Mouse (Mus musculus) yolk sac, embryonic 10.5 days (tissue): ENCODE data around the gene Lrp6.

Experiments used
- DNase-seq: peaks from one replicate; pipeline ENCODE4 v3.0.0-alpha.2; 2017; ENCODE audit warnings: low spot score

Lrp6 gene

GRCm38 (mm10) chr6:134434866-134435390, 131.8 kb downstream of the Lrp6 start:
- DNase-seq, result no peak

GRCm38 (mm10) chr6:134434044-134434443, 132.7 kb downstream of the Lrp6 start:
- DNase-seq, result no peak

DNA sequence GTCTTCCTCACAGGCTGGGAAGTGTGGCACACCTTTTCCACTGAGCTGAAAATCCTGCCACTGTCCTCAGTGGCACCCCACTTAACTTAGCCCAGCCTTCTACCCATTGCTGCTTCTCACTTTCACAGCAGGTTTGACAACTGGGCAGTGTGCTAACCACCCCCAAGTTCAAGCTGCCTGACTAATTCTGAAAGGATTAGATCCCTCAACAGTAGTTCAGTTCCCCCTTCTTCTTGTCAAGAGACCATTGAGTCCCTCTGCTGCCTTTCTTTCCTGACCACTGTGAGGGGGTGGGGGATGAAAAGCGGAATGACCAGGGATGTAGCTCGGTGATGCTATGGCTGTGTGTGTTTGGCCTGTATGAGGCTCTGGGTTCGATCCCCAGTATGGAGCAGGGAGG, 133.5 kb downstream of the Lrp6 start:
- no peak for DNase-seq

GRCm38 (mm10) chr6:134431583-134431982, 135.2 kb downstream of the Lrp6 start:
- DNase-seq, result no peak

DNA sequence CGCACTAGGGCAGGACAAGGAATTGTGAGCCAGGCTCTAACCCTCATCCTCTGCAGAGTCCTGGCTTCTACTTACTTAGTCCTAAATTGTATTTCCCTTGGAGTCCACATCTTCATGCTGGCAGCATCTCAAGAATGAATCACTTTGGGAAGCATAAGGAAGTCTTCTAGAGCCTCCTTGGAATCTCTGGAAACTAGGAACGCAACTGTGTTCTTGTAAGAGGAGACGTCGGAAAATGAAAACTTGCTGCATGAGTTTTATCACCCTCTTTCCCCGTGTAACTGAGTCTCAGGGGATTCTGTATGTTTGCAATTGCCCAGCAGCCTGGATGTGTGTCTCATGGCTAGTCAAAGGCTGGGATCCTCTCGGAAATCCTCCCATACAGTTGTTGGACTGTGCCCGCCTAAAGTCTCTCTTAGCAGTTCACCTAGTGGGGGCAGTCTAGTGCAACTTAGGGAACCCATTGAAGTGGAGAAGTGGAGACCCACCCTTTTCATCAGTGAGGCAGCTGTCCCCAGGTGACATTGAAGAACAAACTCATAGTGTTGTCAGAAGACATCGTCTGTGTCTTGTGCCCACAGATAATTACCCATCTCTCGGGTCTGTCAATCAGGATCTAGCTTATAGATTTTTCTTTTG, 136.5 kb downstream of the Lrp6 start:
- DNase-seq, result no peak

DNA sequence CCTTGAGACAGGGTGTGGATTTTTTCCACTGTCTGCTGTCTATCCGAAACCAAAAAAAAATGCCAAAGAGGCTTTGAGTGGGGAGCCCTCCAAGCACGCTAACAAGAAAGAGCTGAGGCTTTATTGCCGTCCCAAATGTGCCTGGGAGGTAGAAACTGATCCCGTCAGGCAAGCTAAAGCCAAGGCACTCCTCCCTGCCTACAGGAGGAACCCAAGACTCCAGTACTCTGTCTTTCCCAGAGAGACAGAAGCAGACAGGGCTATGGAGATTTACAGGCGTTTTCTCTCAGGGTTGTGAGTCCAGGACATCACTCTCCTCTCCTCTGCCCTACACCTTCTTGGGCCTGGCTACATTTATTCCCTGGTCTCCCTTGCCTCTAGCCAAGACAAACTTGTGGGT, 138.3 kb downstream of the Lrp6 start:
- no peak for DNase-seq

- DNase-seq, result no peak
These were observed 139.6 kb downstream of the Lrp6 start for GRCm38 (mm10) chr6:134427165-134427564.

DNA sequence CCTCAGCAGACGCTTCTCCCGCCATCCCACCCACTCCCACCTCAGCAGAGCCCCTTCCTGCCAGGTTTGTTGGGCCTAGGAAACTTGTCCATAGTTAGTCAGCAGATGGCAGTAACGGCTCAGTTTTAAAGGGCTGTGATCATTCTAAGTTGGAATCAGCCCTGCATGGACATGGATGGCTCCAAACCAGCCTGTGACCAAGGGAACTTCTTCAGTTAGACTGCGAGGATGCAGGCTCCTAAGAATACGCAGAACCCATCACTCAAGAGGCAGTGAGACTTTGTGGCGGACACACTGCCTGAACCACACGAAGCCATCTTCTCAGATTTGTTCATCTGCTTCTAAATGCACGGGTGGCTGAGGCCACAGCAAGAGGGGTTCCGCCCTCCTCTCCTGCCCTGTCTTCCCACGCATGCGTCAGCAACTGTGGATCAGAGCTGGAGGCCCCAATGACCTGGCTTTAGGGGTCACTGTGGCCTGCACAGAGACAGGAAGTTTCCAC, 141.5 kb downstream of the Lrp6 start:
- DNase-seq, result peak; percentile 69

DNA sequence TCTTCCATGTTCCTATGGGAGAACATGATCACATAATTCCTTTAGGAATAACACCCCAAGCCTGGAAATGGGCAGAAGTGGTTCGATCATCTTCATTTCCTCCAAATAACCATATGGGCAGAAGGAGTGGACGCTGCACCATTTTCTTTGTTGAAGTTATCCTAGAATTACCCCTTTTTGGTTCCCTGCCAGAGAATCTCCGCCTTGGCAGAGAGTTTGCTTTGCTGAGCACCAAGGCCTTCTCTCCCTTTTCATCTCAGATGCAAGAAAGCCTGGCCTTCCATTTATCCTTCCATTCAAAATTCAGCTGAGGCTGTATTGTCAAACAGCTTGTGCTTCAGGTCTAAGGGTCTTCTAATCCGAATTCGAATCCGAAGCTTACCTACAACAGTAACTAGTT, 144.8 kb downstream of the Lrp6 start:
- no peak for DNase-seq

DNA sequence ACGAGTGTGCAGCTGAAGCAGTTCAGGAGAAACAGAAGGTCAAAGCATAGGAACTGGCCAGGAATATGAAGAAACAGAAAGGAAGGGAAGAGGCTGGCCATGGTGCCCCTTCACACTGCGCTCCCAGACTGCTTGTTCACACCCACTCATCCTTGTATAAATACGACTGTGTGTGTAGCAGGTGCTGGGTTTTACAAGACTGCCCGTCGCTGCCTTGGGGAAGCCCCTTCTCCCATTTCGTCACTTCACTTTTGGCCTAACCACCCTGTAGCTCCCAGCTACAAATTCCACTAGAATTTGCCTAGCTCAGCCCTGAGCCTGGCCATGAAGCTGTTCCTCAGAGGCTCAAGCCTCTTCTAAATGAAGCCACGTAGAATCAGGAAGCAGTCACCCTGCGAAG, 146.4 kb downstream of the Lrp6 start:
- DNase-seq, result no peak

- DNase-seq, result no peak
These were observed 148.9 kb downstream of the Lrp6 start for GRCm38 (mm10) chr6:134417886-134418285.

DNA sequence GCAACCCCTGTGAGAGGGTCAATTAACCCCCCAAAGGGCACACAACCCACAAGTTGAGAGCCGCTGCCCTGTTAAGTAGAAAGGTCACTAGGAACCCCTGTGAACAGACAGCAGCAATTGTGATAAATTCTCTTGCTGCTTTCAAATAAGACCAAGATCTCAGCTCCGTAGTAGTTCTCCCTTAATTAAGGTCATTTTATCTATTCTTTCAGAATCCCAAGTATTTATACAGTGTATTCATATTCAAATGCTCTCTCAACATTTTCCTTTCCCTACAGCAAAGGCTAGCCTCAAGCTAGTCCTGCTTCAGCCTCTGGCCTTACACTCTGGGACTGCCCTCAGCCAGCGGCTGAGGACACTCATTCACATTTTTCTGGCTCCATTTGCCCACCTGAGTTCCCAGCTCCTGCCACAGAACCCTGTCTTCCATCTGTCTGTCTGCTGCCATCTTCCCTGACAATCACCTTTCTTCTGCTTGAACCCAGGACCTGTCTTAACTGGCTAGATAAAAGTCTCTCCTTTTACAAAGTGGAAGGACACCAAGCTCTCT, 150.1 kb downstream of the Lrp6 start:
- no peak for DNase-seq

DNA sequence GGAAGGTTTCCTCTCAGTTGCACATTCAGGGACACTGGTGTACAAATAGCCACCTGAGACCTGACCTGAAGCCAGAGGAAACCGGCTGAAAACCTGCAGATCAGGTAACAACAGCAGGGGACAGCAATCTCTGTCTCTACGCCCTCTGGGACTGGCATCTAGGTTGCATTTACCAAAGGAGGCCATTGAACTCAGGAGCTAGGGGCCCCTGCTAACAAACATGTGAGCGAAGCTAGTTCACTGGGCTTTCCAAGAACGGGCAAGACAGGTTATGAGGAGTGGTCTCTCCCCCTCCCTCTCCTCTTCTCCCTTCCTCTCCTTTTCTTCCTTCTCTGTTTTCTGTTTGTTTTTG, 152.3 kb downstream of the Lrp6 start:
- no peak for DNase-seq

- peak; percentile 23 for DNase-seq
These were observed 152.8 kb downstream of the Lrp6 start for GRCm38 (mm10) chr6:134413706-134414531.

DNA sequence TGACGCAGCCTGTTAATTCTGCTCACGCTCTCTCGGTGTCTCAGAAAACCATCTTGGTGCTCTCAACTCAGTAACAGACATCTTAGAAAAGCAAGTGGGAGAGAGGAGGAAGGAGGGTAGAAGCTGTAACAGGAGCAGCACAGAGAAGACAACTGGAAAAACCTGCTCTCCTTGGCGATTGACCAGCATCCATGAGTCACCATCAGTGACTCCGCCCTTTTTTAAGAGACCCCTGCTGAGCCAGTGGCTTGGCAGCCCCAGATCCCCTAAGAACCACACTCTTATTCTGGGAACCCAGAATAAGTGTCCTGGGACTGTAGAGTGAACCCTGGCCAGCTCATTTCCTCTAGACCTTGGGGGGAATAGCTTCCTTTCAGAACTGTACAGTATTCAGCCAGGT, 159.5 kb downstream of the Lrp6 start:
- DNase-seq, result no peak

- DNase-seq, result no peak
These were observed 163.1 kb downstream of the Lrp6 start for GRCm38 (mm10) chr6:134403684-134404070.

- peak; percentile 43 for DNase-seq
These were observed 163.7 kb downstream of the Lrp6 start for GRCm38 (mm10) chr6:134402914-134403683.
